Mouse (Mus musculus) ovary, postnatal 36 days (tissue): ENCODE data around the gene Qpct.
"Not testable (repeated sequence)": the region's sequence is repeated elsewhere in the genome, so short reads cannot be mapped to it uniquely, and the experiment has no call there.

ENCODE experiments used
- DNase-seq: peaks from one replicate; pipeline ENCODE4 v3.0.0; 2022; ENCODE audit warnings: low spot score, mixed read lengths

The Qpct gene

DNA sequence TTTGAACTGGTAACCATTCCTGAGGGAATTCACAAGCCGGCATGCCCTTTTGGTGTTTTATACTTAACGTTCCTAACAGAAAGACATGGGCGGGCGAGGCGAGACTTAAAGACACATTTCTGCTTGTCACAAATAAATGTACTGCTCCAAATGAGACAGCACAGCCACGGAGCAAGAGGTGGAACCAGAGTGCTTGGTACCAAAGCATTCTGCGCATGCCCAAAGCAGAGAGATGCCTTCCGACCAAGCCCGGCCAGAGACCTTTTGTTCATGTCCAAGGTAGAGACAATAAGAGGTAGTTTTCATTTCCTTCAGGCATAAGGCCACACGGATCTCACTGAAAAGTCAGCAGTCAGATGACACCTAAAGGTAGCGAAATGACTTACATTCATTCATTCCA lies 20.2 kb downstream of the Qpct start:
- DNase-seq: no peak

GRCm38 (mm10) chr17:79076974-79077847 lies 25.5 kb downstream of the Qpct start:
- no peak for DNase-seq

- no peak for DNase-seq
Measured at GRCm38 (mm10) chr17:79077848-79078146, 26.1 kb downstream of the Qpct start.

- no peak for DNase-seq
Measured at GRCm38 (mm10) chr17:79078248-79078647, 26.5 kb downstream of the Qpct start.

- no peak for DNase-seq
Measured at GRCm38 (mm10) chr17:79091710-79092109, 40.0 kb downstream of the Qpct start.

DNA sequence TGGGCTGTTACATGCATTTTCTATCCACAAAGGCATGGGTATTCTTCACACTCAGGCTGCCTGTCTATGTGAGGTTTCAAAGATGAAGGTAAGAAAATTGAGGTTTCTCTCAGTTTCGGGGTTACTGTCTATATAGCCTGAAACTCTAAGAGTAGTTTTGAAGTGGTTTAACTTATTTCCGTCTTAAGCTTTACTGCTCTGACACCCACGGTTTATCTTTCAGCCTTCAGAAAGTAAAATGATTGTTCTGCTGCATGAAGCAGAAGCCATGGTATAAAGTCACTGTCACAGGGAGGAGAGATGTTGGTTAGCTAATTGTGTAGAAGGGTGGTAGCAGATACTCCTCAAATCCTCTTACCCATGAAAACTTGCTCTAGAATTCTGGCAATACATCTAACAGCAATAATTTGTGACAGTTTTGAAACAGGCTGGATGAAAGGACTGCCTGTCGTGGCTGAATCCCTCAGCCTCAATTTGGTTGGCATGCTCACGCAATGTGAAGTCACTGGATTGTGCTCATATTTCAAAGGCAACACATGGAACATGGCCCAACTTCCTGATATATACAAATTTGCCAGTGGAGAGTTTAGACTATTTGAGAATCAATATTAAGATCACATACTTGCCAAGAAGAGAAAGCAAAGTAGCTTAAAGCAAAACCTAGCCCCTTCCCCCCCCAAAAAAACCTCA lies 41.7 kb downstream of the Qpct start:
- DNase-seq: no peak

DNA sequence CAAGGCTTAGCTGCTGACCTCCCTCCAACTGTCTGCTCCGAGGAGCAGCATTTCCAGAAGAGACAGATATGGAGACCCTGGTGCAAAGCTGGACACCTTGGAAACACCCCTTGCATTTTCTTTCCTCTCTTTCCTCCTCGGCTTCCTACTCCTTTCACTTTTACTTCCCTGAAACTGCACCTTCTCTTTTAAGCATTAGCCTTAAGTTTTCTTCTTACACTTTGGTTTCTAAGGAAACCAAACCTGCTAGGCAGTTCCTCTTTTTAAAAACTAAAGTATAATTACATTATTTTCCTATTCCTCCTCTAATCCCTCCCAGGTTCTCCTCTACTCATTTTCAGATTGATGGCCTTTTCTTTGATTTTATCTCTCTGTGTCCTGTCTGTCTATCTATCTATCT lies 43.9 kb downstream of the Qpct start:
- no peak for DNase-seq

DNA sequence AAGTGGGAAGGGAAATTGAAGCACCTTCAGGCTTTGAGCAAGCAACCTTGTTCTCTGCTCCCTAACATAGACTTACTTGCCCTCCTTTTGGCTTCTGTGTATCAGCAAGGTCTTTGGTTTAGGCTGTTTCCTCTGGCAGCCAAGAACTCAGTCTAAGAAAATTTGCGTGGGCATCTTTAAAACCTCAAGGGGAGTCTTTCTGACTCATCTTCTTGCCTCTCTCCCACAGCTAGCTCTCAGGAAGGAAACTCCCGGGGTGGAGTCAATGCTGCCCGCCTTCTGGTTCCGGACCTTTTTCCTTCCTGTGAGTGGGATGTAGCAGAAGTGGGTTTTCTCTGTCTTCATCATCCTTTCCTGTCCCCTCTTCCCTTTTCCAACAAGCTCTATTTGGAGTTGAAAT lies 48.2 kb downstream of the Qpct start:
- DNase-seq: no peak

- DNase-seq: no peak
Measured at GRCm38 (mm10) chr17:79108238-79108637, 56.5 kb downstream of the Qpct start.

DNA sequence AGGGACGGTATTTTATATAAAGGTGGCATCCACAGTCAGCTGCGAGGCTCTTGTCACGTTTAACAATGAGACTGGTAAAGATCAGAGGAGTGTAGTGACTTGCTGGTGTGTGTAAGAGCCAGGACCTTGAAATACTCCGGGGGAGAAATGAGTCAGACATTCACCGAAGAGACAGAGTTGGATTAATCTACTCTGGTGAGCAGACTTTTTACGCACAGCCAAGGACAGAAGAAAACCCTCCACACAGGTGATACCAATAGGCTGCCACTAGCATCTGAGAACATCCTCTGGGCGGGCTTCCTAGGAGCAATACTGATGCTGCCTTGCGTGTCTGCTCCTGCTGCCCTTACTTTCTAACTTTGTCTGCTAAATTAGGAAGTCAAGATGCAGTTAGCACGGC lies 57.9 kb downstream of the Qpct start:
- no peak for DNase-seq

- DNase-seq: peak; percentile 37
Measured at GRCm38 (mm10) chr17:79110936-79111348, 59.2 kb downstream of the Qpct start.

DNA sequence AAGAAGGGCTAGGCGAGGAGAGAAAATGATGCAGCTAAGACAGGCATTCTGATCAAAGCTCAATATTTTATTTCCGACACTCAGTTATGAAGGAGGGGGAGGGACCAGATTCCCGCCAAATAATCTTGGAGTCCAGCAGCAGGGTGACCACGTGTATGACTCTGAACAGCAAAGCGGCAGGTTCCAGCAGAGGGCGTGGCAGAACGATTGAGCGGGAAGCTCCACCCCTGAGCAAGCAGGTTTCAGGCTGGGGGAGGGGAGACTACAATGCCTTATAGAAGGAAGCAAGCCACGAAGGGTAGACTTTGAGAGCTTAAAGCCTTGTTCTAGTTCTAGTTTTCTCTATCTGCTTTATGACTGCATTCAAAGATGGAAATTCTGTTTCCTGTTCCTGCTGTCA lies 63.5 kb downstream of the Qpct start:
- not testable (repeated sequence) for DNase-seq

DNA sequence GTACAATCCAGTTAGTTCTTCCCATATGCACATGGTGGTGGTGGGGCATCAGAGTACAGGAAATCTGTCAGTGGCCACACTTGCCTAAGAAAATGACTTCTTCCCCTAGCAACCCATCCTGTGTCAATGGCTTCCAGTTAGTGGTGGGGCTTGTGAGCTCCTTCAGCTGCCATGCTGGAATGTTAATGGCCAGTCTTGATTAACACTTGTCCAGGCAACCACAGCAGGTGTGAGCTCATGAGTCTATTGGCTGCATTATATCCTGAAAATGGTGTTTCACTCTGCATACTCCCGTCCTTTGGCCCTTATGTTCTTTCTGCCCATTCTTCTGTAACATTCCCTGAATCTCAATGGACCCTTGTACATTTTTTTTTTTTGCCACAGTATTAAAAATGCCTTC lies 67.4 kb downstream of the Qpct start:
- DNase-seq: no peak

DNA sequence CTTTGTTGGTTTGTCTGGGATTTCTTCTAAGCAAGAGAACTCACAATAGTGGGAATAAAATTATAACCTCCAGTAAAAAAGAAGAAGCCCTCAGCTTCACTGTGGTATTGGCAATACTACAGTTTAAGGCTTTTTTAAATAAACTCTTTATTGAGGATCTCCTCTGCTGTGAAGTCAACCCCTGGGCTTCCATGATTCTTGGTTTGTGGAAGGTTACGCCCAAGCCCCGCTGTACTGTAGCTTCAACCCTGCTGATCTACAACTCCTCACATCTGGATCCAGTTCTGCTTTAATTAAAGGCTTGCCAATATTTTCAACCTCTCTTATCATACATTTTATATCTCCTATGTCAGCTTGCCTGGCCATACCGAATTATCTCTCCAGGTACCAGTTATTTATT lies 68.6 kb downstream of the Qpct start:
- DNase-seq: no peak

- DNase-seq: no peak
Measured at GRCm38 (mm10) chr17:79133740-79134139, 82.0 kb downstream of the Qpct start.

DNA sequence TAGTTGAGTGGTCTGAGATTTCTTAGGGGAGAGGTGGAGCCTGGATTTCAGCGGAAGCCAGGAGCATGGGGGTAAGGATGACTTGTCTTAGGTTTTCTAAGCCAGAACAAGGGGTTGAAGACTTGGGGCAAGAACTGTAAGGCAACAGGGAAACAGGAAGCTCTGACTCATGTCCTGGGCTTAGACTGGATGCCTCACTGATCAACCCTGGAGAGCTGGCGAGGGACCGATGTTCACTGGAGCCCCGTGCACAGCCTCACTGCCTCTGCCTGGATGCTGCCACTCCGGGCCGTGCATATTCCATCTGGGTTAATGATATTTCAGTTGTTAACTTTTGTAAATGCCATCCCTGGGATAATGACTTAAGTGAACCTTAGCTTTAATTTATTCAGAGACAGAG lies 84.1 kb downstream of the Qpct start:
- no peak for DNase-seq

GRCm38 (mm10) chr17:79136401-79136800 lies 84.7 kb downstream of the Qpct start:
- no peak for DNase-seq
